27 mouse cellular contexts compared by ENCODE assay signal in the genomic region with DNA sequence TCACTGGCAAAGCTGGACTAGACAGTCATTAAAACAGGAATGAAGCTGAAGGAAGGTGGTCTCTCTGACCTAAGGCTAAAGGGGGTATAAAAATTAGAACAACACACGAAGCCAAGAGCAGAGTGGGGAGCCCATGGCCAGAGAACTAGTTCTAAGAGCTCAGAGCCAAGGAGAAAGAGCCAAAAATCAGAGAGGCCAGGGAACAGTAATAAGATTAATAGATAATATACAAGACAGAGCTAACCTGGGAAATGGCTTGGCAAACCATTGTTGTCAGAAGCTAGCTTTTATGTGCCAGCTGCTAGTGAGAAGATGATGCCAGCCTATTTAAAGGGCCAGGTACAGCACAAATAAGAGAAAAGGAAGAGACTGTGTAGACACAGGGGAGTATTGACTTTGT.
"Had no signal": no experiment of that assay in that cellular context is flagged by ENCODE, and none has a peak within 500 bp of the region (broad histone marks: within the 10 kb centered on the region; RNA-seq: fewer than 3 reads in every experiment).

No protein-coding gene starts in this region.

- H3K4me2 ChIP-seq: heart, embryonic 11.5 days; heart, embryonic 13.5 days; heart, embryonic 15.5 days; hindbrain, embryonic 14.5 days; kidney, embryonic 15.5 days; limb, embryonic 12.5 days; liver, embryonic 11.5 days; liver, embryonic 13.5 days; liver, embryonic 15.5 days had no signal

- ATAC-seq: hindbrain, embryonic 16.5 days; intestine, embryonic 16.5 days had no signal

- H3K27me3 ChIP-seq: heart, embryonic 13.5 days; heart, embryonic 15.5 days; kidney, embryonic 15.5 days; limb, embryonic 12.5 days; liver, embryonic 13.5 days; liver, embryonic 15.5 days had no signal

- H3K4me3 ChIP-seq: heart, adult 2 months; heart, embryonic 13.5 days; heart, embryonic 15.5 days; kidney, embryonic 15.5 days; layer of hippocampus, adult 2 months; left cerebral cortex, adult 2 months; limb, embryonic 10.5 days; limb, embryonic 12.5 days; liver, embryonic 13.5 days; liver, embryonic 15.5 days had no signal

- DNase-seq: gastrocnemius, postnatal 14 days; gastrocnemius, postnatal 36 days; heart, adult 11 months; heart, adult 2 months; heart, postnatal 14 days; heart, postnatal 36 days; kidney, adult 11 months; kidney, adult 2 months; kidney, adult 9 months; kidney, postnatal 14 days; kidney, postnatal 4 days; liver; liver, embryonic 13.5 days had no signal

- H3K9ac ChIP-seq: heart, embryonic 13.5 days; heart, embryonic 15.5 days; hindbrain, embryonic 14.5 days; kidney, embryonic 15.5 days; limb, embryonic 12.5 days; liver, embryonic 13.5 days; liver, embryonic 15.5 days had no signal

- H3K4me1 ChIP-seq: heart, embryonic 13.5 days; heart, embryonic 15.5 days; kidney, embryonic 15.5 days; liver, embryonic 13.5 days; liver, embryonic 15.5 days had no signal

- H3K9me3 ChIP-seq: heart, embryonic 13.5 days; heart, embryonic 15.5 days; kidney, embryonic 15.5 days; limb, embryonic 10.5 days; limb, embryonic 12.5 days; liver, embryonic 13.5 days; liver, embryonic 15.5 days had no signal

- H3K27ac ChIP-seq: heart, adult 2 months; heart, embryonic 13.5 days; heart, embryonic 15.5 days; hindbrain, embryonic 14.5 days; kidney, embryonic 15.5 days; kidney, postnatal 0 days; layer of hippocampus, adult 2 months; left cerebral cortex, adult 2 months; limb, embryonic 10.5 days; limb, embryonic 12.5 days; liver, embryonic 13.5 days; liver, embryonic 15.5 days had no signal

- H3K36me3 ChIP-seq: heart, embryonic 13.5 days; heart, embryonic 15.5 days; kidney, embryonic 15.5 days; limb, embryonic 10.5 days; limb, embryonic 12.5 days; liver, embryonic 13.5 days; liver, embryonic 15.5 days had no signal
